Mouse (Mus musculus): ENCODE data around the gene Gm13285. TPM values are rescaled to one million over a fixed set of nuclear protein-coding genes. Genes with fewer than 3 reads are reported as not detected.
"Not testable (repeated sequence)": the region's sequence is repeated elsewhere in the genome, so short reads cannot be mapped to it uniquely, and the experiment has no call there.

Gene Gm13285
- polyA plus RNA-seq, 1 experiment from 2014 or later = 1.3 TPM

DNA sequence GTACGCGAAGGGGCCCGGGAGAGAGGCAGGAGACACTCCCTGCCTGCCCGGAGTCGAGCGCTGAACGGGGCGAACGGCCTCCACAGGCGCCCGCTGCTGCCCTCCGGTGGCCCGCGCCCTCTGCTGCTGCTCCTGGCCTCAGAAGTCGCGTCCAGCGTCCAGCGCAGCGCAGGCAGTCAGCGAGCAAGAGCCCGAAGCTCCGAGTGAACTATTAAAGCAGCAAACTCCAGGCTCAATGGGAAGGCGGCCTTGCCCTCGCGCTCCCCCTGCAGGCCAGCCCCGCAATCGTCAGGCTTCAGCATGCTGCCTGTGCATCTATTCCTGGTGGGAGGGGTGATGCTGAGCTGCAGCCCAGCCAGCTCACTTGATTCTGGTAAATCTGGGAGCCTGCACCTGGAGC, 14.1 kb upstream of the Gm13285 start, which contains the start of gene Gm13276:
Gene Gm13276 (plus strand): TSS at position 301 of the 400 bp plus-strand sequence.
- not testable (repeated sequence) for DNase-seq (ENCODE audit: low spot score); H3K4me2 ChIP-seq (ENCODE audit: low read depth, low read length, severe bottlenecking); H3K9me3 ChIP-seq (ENCODE audit: control insufficient read depth, low read length); H3K36me3 ChIP-seq (ENCODE audit: control insufficient read depth, insufficient read depth, low read length); H3K9ac ChIP-seq (ENCODE audit: low read length); H3K4me1 ChIP-seq (replicated peaks; ENCODE audit: control insufficient read depth, insufficient read depth, low read length); H3K4me3 ChIP-seq (ENCODE audit: low read depth, low read length); H3K27me3 ChIP-seq (ENCODE audit: control insufficient read depth, insufficient read depth, low read length); H3K27ac ChIP-seq (ENCODE audit: low read depth, low read length); ATAC-seq (replicated peaks; ENCODE audit: low FRiP score)
- no CpG with 5 or more reads among the region's 27 CpGs for WGBS

DNA sequence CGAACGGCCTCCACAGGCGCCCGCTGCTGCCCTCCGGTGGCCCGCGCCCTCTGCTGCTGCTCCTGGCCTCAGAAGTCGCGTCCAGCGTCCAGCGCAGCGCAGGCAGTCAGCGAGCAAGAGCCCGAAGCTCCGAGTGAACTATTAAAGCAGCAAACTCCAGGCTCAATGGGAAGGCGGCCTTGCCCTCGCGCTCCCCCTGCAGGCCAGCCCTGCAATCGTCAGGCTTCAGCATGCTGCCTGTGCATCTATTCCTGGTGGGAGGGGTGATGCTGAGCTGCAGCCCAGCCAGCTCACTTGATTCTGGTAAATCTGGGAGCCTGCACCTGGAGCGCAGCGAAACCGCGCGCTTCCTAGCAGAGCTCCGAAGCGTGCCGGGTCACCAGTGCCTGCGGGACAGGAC, 11.1 kb upstream of the Gm13285 start, which contains the start of gene Gm13277:
Gene Gm13277 (plus strand): TSS at position 231 of the 400 bp plus-strand sequence.
- ATAC-seq (replicated peaks; ENCODE audit: low FRiP score); H3K4me2 ChIP-seq (ENCODE audit: low read depth, low read length, severe bottlenecking); H3K4me3 ChIP-seq (ENCODE audit: low read depth, low read length); H3K36me3 ChIP-seq (ENCODE audit: control insufficient read depth, insufficient read depth, low read length); DNase-seq (ENCODE audit: low spot score); H3K4me1 ChIP-seq (replicated peaks; ENCODE audit: control insufficient read depth, insufficient read depth, low read length); H3K9me3 ChIP-seq (ENCODE audit: control insufficient read depth, low read length); H3K9ac ChIP-seq (ENCODE audit: low read length); H3K27me3 ChIP-seq (ENCODE audit: control insufficient read depth, insufficient read depth, low read length); H3K27ac ChIP-seq (ENCODE audit: low read depth, low read length): not testable (repeated sequence)
- 0% methylated on average over 1 of the region's 28 CpGs for WGBS

DNA sequence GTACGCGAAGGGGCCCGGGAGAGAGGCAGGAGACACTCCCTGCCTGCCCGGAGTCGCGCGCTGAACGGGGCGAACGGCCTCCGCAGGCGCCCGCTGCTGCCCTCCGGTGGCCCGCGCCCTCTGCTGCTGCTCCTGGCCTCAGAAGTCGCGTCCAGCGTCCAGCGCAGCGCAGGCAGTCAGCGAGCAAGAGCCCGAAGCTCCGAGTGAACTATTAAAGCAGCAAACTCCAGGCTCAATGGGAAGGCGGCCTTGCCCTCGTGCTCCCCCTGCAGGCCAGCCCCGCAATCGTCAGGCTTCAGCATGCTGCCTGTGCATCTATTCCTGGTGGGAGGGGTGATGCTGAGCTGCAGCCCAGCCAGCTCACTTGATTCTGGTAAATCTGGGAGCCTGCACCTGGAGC, 8.2 kb upstream of the Gm13285 start, which contains the start of gene Gm13278:
Gene Gm13278 (plus strand): TSS at position 301 of the 400 bp plus-strand sequence.
- not testable (repeated sequence) for ATAC-seq (replicated peaks; ENCODE audit: low FRiP score); H3K9me3 ChIP-seq (ENCODE audit: control insufficient read depth, low read length); DNase-seq (ENCODE audit: low spot score); H3K36me3 ChIP-seq (ENCODE audit: control insufficient read depth, insufficient read depth, low read length); H3K4me2 ChIP-seq (ENCODE audit: low read depth, low read length, severe bottlenecking); H3K27me3 ChIP-seq (ENCODE audit: control insufficient read depth, insufficient read depth, low read length); H3K9ac ChIP-seq (ENCODE audit: low read length); H3K4me3 ChIP-seq (ENCODE audit: low read depth, low read length); H3K4me1 ChIP-seq (replicated peaks; ENCODE audit: control insufficient read depth, insufficient read depth, low read length); H3K27ac ChIP-seq (ENCODE audit: low read depth, low read length)
- no CpG with 5 or more reads among the region's 28 CpGs for WGBS

- ATAC-seq (replicated peaks; ENCODE audit: low FRiP score) = not testable (repeated sequence)
These were observed 5.4 kb upstream of the Gm13285 start, which contains the start of gene Gm13275 for GRCm38 (mm10) chr4:88793936-88794675. Gm13275 (plus strand) TSS chr4:88794487.

DNA sequence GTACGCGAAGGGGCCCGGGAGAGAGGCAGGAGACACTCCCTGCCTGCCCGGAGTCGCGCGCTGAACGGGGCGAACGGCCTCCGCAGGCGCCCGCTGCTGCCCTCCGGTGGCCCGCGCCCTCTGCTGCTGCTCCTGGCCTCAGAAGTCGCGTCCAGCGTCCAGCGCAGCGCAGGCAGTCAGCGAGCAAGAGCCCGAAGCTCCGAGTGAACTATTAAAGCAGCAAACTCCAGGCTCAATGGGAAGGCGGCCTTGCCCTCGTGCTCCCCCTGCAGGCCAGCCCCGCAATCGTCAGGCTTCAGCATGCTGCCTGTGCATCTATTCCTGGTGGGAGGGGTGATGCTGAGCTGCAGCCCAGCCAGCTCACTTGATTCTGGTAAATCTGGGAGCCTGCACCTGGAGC, 2.4 kb upstream of the Gm13285 start, which contains the start of gene Gm13279:
Gene Gm13279 (plus strand): TSS at position 301 of the 400 bp plus-strand sequence.
- not testable (repeated sequence) for H3K27ac ChIP-seq (ENCODE audit: low read depth, low read length); H3K27me3 ChIP-seq (ENCODE audit: control insufficient read depth, insufficient read depth, low read length); H3K4me1 ChIP-seq (replicated peaks; ENCODE audit: control insufficient read depth, insufficient read depth, low read length); H3K9me3 ChIP-seq (ENCODE audit: control insufficient read depth, low read length); ATAC-seq (replicated peaks; ENCODE audit: low FRiP score); H3K9ac ChIP-seq (ENCODE audit: low read length); H3K36me3 ChIP-seq (ENCODE audit: control insufficient read depth, insufficient read depth, low read length); DNase-seq (ENCODE audit: low spot score); H3K4me2 ChIP-seq (ENCODE audit: low read depth, low read length, severe bottlenecking); H3K4me3 ChIP-seq (ENCODE audit: low read depth, low read length)
- WGBS = no CpG with 5 or more reads among the region's 28 CpGs

More at GRCm38 (mm10) chr4:88793936-88794675, 5.4 kb upstream of the Gm13285 start, which contains the start of gene Gm13275:
- H3K4me1 ChIP-seq (replicated peaks; ENCODE audit: control insufficient read depth, insufficient read depth, low read length); H3K4me3 ChIP-seq (ENCODE audit: low read depth, low read length); H3K9ac ChIP-seq (ENCODE audit: low read length); DNase-seq (ENCODE audit: low spot score); H3K27ac ChIP-seq (ENCODE audit: low read depth, low read length); H3K9me3 ChIP-seq (ENCODE audit: control insufficient read depth, low read length); H3K4me2 ChIP-seq (ENCODE audit: low read depth, low read length, severe bottlenecking); H3K27me3 ChIP-seq (ENCODE audit: control insufficient read depth, insufficient read depth, low read length); H3K36me3 ChIP-seq (ENCODE audit: control insufficient read depth, insufficient read depth, low read length): not testable (repeated sequence)
- 0% methylated on average over 7 of the region's 52 CpGs for WGBS

GRCm38 (mm10) chr4:88802954-88803353, 3.5 kb downstream of the Gm13285 start, which contains the start of gene Gm13287:
Gm13287 (plus strand) TSS chr4:88803254.
- not testable (repeated sequence) for H3K36me3 ChIP-seq (ENCODE audit: control insufficient read depth, insufficient read depth, low read length); ATAC-seq (replicated peaks; ENCODE audit: low FRiP score); H3K4me2 ChIP-seq (ENCODE audit: low read depth, low read length, severe bottlenecking); H3K4me3 ChIP-seq (ENCODE audit: low read depth, low read length); H3K9ac ChIP-seq (ENCODE audit: low read length); H3K27me3 ChIP-seq (ENCODE audit: control insufficient read depth, insufficient read depth, low read length); H3K4me1 ChIP-seq (replicated peaks; ENCODE audit: control insufficient read depth, insufficient read depth, low read length); H3K9me3 ChIP-seq (ENCODE audit: control insufficient read depth, low read length); DNase-seq (ENCODE audit: low spot score); H3K27ac ChIP-seq (ENCODE audit: low read depth, low read length)
- WGBS = no CpG with 5 or more reads among the region's 29 CpGs

DNA sequence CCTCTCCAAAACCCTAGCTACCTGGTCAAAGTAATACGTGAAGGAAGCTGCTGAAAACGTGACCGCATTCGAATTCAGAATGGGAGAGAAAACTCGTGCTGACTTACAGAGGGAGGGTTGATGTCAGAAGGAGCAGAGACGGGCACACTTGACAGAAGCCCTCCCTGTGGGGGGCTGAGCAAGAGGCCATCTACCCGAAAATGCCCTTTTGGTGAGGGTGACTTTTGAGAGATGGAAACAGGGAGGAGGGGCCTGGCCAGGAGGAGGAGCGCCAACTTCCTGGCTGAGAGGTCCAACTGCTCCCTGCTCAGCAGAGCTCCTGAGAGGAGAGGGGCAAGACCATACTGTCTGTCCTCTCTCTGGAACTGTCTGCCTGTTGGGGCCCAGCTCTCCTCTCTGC, 5.8 kb downstream of the Gm13285 start, which contains the start of gene Gm13288:
Gene Gm13288 (plus strand): TSS at position 301 of the 400 bp plus-strand sequence.
- not testable (repeated sequence) for H3K27ac ChIP-seq (ENCODE audit: low read depth, low read length); H3K4me1 ChIP-seq (replicated peaks; ENCODE audit: control insufficient read depth, insufficient read depth, low read length); H3K9me3 ChIP-seq (ENCODE audit: control insufficient read depth, low read length); DNase-seq (ENCODE audit: low spot score); H3K27me3 ChIP-seq (ENCODE audit: control insufficient read depth, insufficient read depth, low read length); H3K9ac ChIP-seq (ENCODE audit: low read length); H3K4me3 ChIP-seq (ENCODE audit: low read depth, low read length); ATAC-seq (replicated peaks; ENCODE audit: low FRiP score); H3K36me3 ChIP-seq (ENCODE audit: control insufficient read depth, insufficient read depth, low read length)
- WGBS = no CpG with 5 or more reads among the region's 8 CpGs
- peak within 1 kb of the TSS; percentile 27; the same call in 1 of the 2 replicates for H3K4me2 ChIP-seq (ENCODE audit: low read depth, low read length, severe bottlenecking)

DNA sequence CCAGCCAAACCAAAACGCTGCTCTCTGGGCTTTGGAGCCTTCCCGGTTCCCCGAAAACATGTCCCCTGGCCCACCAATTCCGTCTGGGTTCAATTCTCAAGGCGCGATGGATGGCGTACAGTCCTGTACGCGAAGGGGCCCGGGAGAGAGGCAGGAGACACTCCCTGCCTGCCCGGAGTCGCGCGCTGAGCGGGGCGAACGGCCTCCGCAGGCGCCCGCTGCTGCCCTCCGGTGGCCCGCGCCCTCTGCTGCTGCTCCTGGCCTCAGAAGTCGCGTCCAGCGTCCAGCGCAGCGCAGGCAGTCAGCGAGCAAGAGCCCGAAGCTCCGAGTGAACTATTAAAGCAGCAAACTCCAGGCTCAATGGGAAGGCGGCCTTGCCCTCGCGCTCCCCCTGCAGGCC, 6.3 kb downstream of the Gm13285 start:
- not testable (repeated sequence) for H3K4me3 ChIP-seq (ENCODE audit: low read depth, low read length); H3K9ac ChIP-seq (ENCODE audit: low read length); ATAC-seq (replicated peaks; ENCODE audit: low FRiP score); H3K27me3 ChIP-seq (ENCODE audit: control insufficient read depth, insufficient read depth, low read length); H3K4me1 ChIP-seq (replicated peaks; ENCODE audit: control insufficient read depth, insufficient read depth, low read length); H3K36me3 ChIP-seq (ENCODE audit: control insufficient read depth, insufficient read depth, low read length); H3K27ac ChIP-seq (ENCODE audit: low read depth, low read length); H3K9me3 ChIP-seq (ENCODE audit: control insufficient read depth, low read length); DNase-seq (ENCODE audit: low spot score)
- 0% methylated on average over 11 of the region's 34 CpGs for WGBS
- peak overlapping the region; percentile 27; the same call in 1 of the 2 replicates for H3K4me2 ChIP-seq (ENCODE audit: low read depth, low read length, severe bottlenecking)
